In genomic region chr4:45471654-45472556, GRCm38 (mm10) we compare ENCODE assay signal across 9 mouse cellular contexts.
DNase-seq lines count a peak whose midpoint lies in the region; ATAC-seq and TF ChIP-seq lines count a peak whose summit lies in the region.
"Had no signal": no experiment of that assay in that cellular context is flagged by ENCODE, and none has a peak within 500 bp of the region (broad histone marks: within the 10 kb centered on the region; RNA-seq: fewer than 3 reads in every experiment).

No protein-coding gene starts in this region.

- no peaks in the 10 kb centered on the region for H3K27me3 ChIP-seq in kidney, adult 2 months (replicated peaks; ENCODE audit: control insufficient read depth, insufficient read depth, low read length)
- H3K27me3 ChIP-seq in hindbrain, embryonic 12.5 days = no peaks in the 10 kb centered on the region
- no peaks in the 10 kb centered on the region for H3K27me3 ChIP-seq in liver, embryonic 11.5 days (replicated peaks; ENCODE audit: control insufficient read depth, insufficient read depth, low read length)

- peak overlapping the region; percentile 55 for H3K27ac ChIP-seq in kidney, adult 2 months (ENCODE audit: insufficient read depth, low read depth, low read length)
- peak overlapping the region; percentile 73 for H3K27ac ChIP-seq in embryonic fibroblast, embryonic 13.5 days (ENCODE audit: insufficient read depth, low read length)
- H3K27ac ChIP-seq in hindbrain, embryonic 12.5 days = peak overlapping the region; percentile 81
- 0 out of 2 replicates have a peak overlapping the region, but pooled peaks have one; percentile 39 for H3K27ac ChIP-seq in liver, embryonic 11.5 days (ENCODE audit: low read depth, low read length)
- peak overlapping the region; percentile 47 for H3K27ac ChIP-seq in olfactory bulb, adult 2 months (ENCODE audit: insufficient read depth, low read depth, low read length)

- no peak; the same call in 1 of the 2 replicates for ATAC-seq in hindbrain, embryonic 12.5 days (ENCODE audit: low FRiP score)
- ATAC-seq in liver, embryonic 11.5 days (replicated peaks; ENCODE audit: low FRiP score) = no peak

- H3K9me3 ChIP-seq in hindbrain, embryonic 12.5 days (replicated peaks) = no peaks in the 10 kb centered on the region
- no peaks in the 10 kb centered on the region for H3K9me3 ChIP-seq in liver, embryonic 11.5 days (ENCODE audit: control insufficient read depth, low read length)
- H3K9me3 ChIP-seq: G1E had no signal

- no peak for DNase-seq in kidney, adult 2 months
- no peak for DNase-seq in kidney, postnatal 4 days
- no peak for DNase-seq in liver, embryonic 11.5 days (ENCODE audit: low spot score)
- DNase-seq in urinary bladder, postnatal 4 days (ENCODE audit: low spot score in 2 of 2) = no peak
- DNase-seq in embryo, embryonic 11 days = no peak

- no peak overlapping the region for H3K4me2 ChIP-seq in hindbrain, embryonic 12.5 days (replicated peaks)
- H3K4me2 ChIP-seq in liver, embryonic 11.5 days = no peak overlapping the region

- H3K36me3 ChIP-seq in kidney, adult 2 months (ENCODE audit: control insufficient read depth, insufficient read depth, low read length) = no peaks in the 10 kb centered on the region
- peaks cover 4% of the 10 kb centered on the region; the same call in 1 of the 2 replicates for H3K36me3 ChIP-seq in hindbrain, embryonic 12.5 days
- H3K36me3 ChIP-seq in liver, embryonic 11.5 days (ENCODE audit: control insufficient read depth, insufficient read depth, low read length) = no peaks in the 10 kb centered on the region
- H3K36me3 ChIP-seq: G1E had no signal

- no peak overlapping the region for H3K4me3 ChIP-seq in kidney, adult 2 months (ENCODE audit: insufficient read depth, low read depth, low read length)
- no peak overlapping the region for H3K4me3 ChIP-seq in embryonic fibroblast, embryonic 13.5 days (ENCODE audit: insufficient read depth, low read length)
- H3K4me3 ChIP-seq in hindbrain, embryonic 12.5 days = no peak overlapping the region
- H3K4me3 ChIP-seq in liver, embryonic 11.5 days (ENCODE audit: low read depth, low read length) = no peak overlapping the region
- no peak overlapping the region for H3K4me3 ChIP-seq in olfactory bulb, adult 2 months (ENCODE audit: insufficient read depth, low read depth, low read length)

- no peak for TF ChIP-seq CTCF in kidney, adult 2 months (conservative IDR thresholded peaks at IDR 0.05; ENCODE audit: insufficient read depth, insufficient read length, low read depth, low read length)
- TF ChIP-seq CTCF in embryonic fibroblast, embryonic 13.5 days (IDR thresholded peaks at IDR 0.05; ENCODE audit: borderline replicate concordance, insufficient read depth, low read length) = no peak
- no peak for TF ChIP-seq CTCF in olfactory bulb, adult 2 months (IDR thresholded peaks at IDR 0.05; ENCODE audit: insufficient read depth, low read depth, low read length)

- H3K4me1 ChIP-seq in kidney, adult 2 months (ENCODE audit: control insufficient read depth, insufficient read depth, low read length) = peaks cover 66% of the 10 kb centered on the region
- H3K4me1 ChIP-seq in embryonic fibroblast, embryonic 13.5 days (ENCODE audit: control insufficient read depth, insufficient read depth, low read length) = peaks cover 38% of the 10 kb centered on the region
- peaks cover 74% of the 10 kb centered on the region for H3K4me1 ChIP-seq in hindbrain, embryonic 12.5 days
- H3K4me1 ChIP-seq in liver, embryonic 11.5 days (replicated peaks; ENCODE audit: control insufficient read depth, insufficient read depth, low read length) = peaks cover 41% of the 10 kb centered on the region
- H3K4me1 ChIP-seq in olfactory bulb, adult 2 months (ENCODE audit: control insufficient read depth, insufficient read depth, low read length) = peaks cover 63% of the 10 kb centered on the region

- no peak for TF ChIP-seq POLR2A in kidney, adult 2 months (IDR thresholded peaks at IDR 0.05; ENCODE audit: low read depth, low read length)
- TF ChIP-seq POLR2A in embryonic fibroblast, embryonic 13.5 days (IDR thresholded peaks at IDR 0.05; ENCODE audit: low read depth, low read length) = no peak
- TF ChIP-seq POLR2A in olfactory bulb, adult 2 months (IDR thresholded peaks at IDR 0.05; ENCODE audit: insufficient read depth, low read depth, low read length) = no peak

- no peak overlapping the region for H3K9ac ChIP-seq in hindbrain, embryonic 12.5 days
- H3K9ac ChIP-seq in liver, embryonic 11.5 days (ENCODE audit: low read depth, low read length) = peak overlapping the region; percentile 4; the same call in 1 of the 2 replicates

- 28% methylated on average over 11 of the region's 11 CpGs for WGBS in kidney, adult 2 months
- WGBS in hindbrain, embryonic 12.5 days = 63% methylated on average over 11 of the region's 11 CpGs
- 58% methylated on average over 11 of the region's 11 CpGs for WGBS in liver, embryonic 11.5 days
- WGBS in olfactory bulb, adult 2 months = 37% methylated on average over 11 of the region's 11 CpGs
